Mouse (Mus musculus) gastrocnemius, adult 18-20 months (tissue): ENCODE data around the gene Tspan11. TPM values are rescaled to one million over a fixed set of nuclear protein-coding genes. Genes with fewer than 3 reads are reported as not detected.

ENCODE experiments used
- DNase-seq: peaks from one replicate; pipeline ENCODE4 v3.0.0; 2021; ENCODE audit warnings: low spot score
- total RNA-seq, 2 experiments: library from RNA; stranded (reverse); gene quantifications; 2 replicates each; pipeline ENCODE4 v1.2.3; 2021

Gene Tspan11
- total RNA-seq, 2 experiments from 2014 or later = 1.3 to 1.6 TPM

GRCm38 (mm10) chr6:127877026-127877425, 10.4 kb upstream of the Tspan11 start:
- DNase-seq = peak; percentile 55

GRCm38 (mm10) chr6:127879472-127879871, 7.9 kb upstream of the Tspan11 start:
- DNase-seq = no peak

- DNase-seq = no peak
Observed at GRCm38 (mm10) chr6:127886916-127887315, 473 bp upstream of the Tspan11 start.

GRCm38 (mm10) chr6:127888581-127888980, 1.2 kb downstream of the Tspan11 start:
- no peak for DNase-seq

GRCm38 (mm10) chr6:127893611-127894010, 6.2 kb downstream of the Tspan11 start:
- no peak for DNase-seq

GRCm38 (mm10) chr6:127894999-127895398, 7.6 kb downstream of the Tspan11 start:
- DNase-seq = peak; percentile 24

GRCm38 (mm10) chr6:127896425-127896824, 9.0 kb downstream of the Tspan11 start:
- DNase-seq = no peak

- no peak for DNase-seq
Observed at GRCm38 (mm10) chr6:127897342-127897741, 10.0 kb downstream of the Tspan11 start.

GRCm38 (mm10) chr6:127900062-127900461, 12.7 kb downstream of the Tspan11 start:
- DNase-seq = no peak

- DNase-seq = no peak
Observed at GRCm38 (mm10) chr6:127901261-127901660, 13.9 kb downstream of the Tspan11 start.

GRCm38 (mm10) chr6:127901669-127902068, 14.3 kb downstream of the Tspan11 start:
- no peak for DNase-seq

- DNase-seq = no peak
Observed at GRCm38 (mm10) chr6:127902559-127902958, 15.2 kb downstream of the Tspan11 start.

GRCm38 (mm10) chr6:127910638-127911037, 23.2 kb downstream of the Tspan11 start:
- DNase-seq = no peak

GRCm38 (mm10) chr6:127911687-127912086, 24.3 kb downstream of the Tspan11 start:
- no peak for DNase-seq

GRCm38 (mm10) chr6:127912938-127913337, 25.5 kb downstream of the Tspan11 start:
- no peak for DNase-seq

GRCm38 (mm10) chr6:127916993-127917392, 29.6 kb downstream of the Tspan11 start:
- DNase-seq = no peak

- no peak for DNase-seq
Observed at GRCm38 (mm10) chr6:127917712-127918111, 30.3 kb downstream of the Tspan11 start.

GRCm38 (mm10) chr6:127919491-127919890, 32.1 kb downstream of the Tspan11 start:
- no peak for DNase-seq

GRCm38 (mm10) chr6:127920652-127921051, 33.3 kb downstream of the Tspan11 start:
- DNase-seq = peak; percentile 87

- no peak for DNase-seq
Observed at GRCm38 (mm10) chr6:127921996-127922395, 34.6 kb downstream of the Tspan11 start.

GRCm38 (mm10) chr6:127923296-127923695, 35.9 kb downstream of the Tspan11 start:
- no peak for DNase-seq

GRCm38 (mm10) chr6:127924750-127925149, 37.4 kb downstream of the Tspan11 start:
- no peak for DNase-seq

- no peak for DNase-seq
Observed at GRCm38 (mm10) chr6:127925915-127926314, 38.5 kb downstream of the Tspan11 start.

GRCm38 (mm10) chr6:127928682-127929081, 41.3 kb downstream of the Tspan11 start:
- DNase-seq = no peak
